Mouse (Mus musculus) heart, embryonic 11.5 days (tissue): ENCODE measurements around the gene Sorcs2. TPM values are rescaled to one million over a fixed set of nuclear protein-coding genes. Genes with fewer than 3 reads are reported as not detected.
"Not testable (repeated sequence)": the region's sequence is repeated elsewhere in the genome, so short reads cannot be mapped to it uniquely, and the experiment has no call there.

Experiments used
- ATAC-seq: fragments of 200-750 bp; cut with Nextera tagmentation; replicated peaks from 2 replicates; pipeline ENCODE4 v1.8.0; 2017; ENCODE audit warnings: moderate library complexity; ENCODE audit not compliant: insufficient number of reproducible peaks, low FRiP score, low TSS enrichment
- H3K27ac ChIP-seq: fragments of 300-500 bp; sonication (generic); 2 replicates; pipeline ENCODE4 v1.5.1; 2014; ENCODE audit warnings: mild to moderate bottlenecking, low read depth, low read length
- H3K27me3 ChIP-seq: fragments of 300-500 bp; sonication (generic); 2 replicates; pipeline ENCODE4 v1.6.1; 2014; ENCODE audit warnings: mild to moderate bottlenecking, low read length, mixed read lengths; ENCODE audit not compliant: control insufficient read depth, insufficient read depth
- H3K36me3 ChIP-seq: fragments of 300-500 bp; sonication (generic); 2 replicates; pipeline ENCODE4 v1.6.1; 2014; ENCODE audit warnings: mild to moderate bottlenecking, low read length, moderate library complexity, mixed read lengths; ENCODE audit not compliant: control insufficient read depth, insufficient read depth
- H3K4me1 ChIP-seq: fragments of 300-500 bp; sonication (generic); 2 replicates; pipeline ENCODE4 v1.6.1; 2014; ENCODE audit warnings: low read length; ENCODE audit not compliant: control insufficient read depth, insufficient read depth
- H3K4me2 ChIP-seq: fragments of 300-500 bp; sonication (generic); 2 replicates; pipeline ENCODE4 v1.6.1; 2014; ENCODE audit warnings: mild to moderate bottlenecking, moderate library complexity
- H3K4me3 ChIP-seq: fragments of 300-500 bp; sonication (generic); 2 replicates; pipeline ENCODE4 v1.5.1; 2014; ENCODE audit warnings: low read depth, low read length
- H3K9ac ChIP-seq: fragments of 300-500 bp; sonication (generic); 2 replicates; pipeline ENCODE4 v1.6.1; 2014; ENCODE audit warnings: mild to moderate bottlenecking, low read depth, low read length, moderate library complexity
- H3K9me3 ChIP-seq: fragments of 300-500 bp; sonication (generic); replicated peaks from 2 replicates; pipeline ENCODE4 v1.6.1; 2016; ENCODE audit warnings: low read length; ENCODE audit not compliant: control insufficient read depth
- WGBS: fragments of 180-500 bp; shearing (Covaris S2); extraction: QIAGEN DNeasy Blood & Tissue Kit; methylation state at CpG from one replicate; pipeline ENCODE4 v1.1.7; 2014; ENCODE audit not compliant: insufficient replicate concordance; 5-methylcytosine and 5-hydroxymethylcytosine counted together
- polyA plus RNA-seq: library from polyadenylated mRNA; unstranded; fragments of >200 nt; fragmentation: Nextera tagmentation; extraction: Ambion mirVana; gene quantifications from 2 replicates; pipeline ENCODE4 v1.2.1, GENCODE M21; 2014

Sorcs2 gene
- polyA plus RNA-seq, 1 experiment from 2014 or later, result 7.3 TPM

DNA sequence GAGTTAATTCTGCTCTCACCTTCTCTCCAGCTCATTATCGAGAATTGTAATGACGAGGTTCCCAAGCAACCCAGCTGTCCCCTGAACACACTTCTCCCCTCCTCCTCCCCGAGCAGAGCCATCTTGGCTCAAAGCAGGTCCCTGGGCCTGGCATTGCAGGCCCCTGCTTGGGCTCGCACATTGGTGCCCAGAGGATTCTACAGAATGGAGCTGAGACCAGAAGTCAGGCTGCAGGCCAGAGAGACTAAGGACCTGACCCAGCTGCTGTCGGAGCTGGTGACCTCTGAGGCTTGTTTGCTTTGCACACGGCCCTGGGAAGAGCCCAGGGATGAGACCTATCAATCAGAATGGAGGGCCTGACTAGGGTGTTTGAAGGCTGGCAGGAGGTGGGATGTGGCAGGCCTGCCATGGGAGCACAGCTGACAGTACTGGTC, 138.2 kb downstream of the Sorcs2 start:
- WGBS, result 51% methylated on average over 6 of the region's 6 CpGs
- Histone ChIP-seq H3K4me3 (no peak overlapping the region), H3K4me2 (no peak overlapping the region), H3K4me1 (no peaks in the 10 kb centered on the region), H3K9me3 (no peaks in the 10 kb centered on the region), H3K27ac (no peak overlapping the region), H3K27me3 (no peaks in the 10 kb centered on the region), H3K9ac (no peak overlapping the region), H3K36me3 (no peaks in the 10 kb centered on the region)
- ATAC-seq, result no peak

DNA sequence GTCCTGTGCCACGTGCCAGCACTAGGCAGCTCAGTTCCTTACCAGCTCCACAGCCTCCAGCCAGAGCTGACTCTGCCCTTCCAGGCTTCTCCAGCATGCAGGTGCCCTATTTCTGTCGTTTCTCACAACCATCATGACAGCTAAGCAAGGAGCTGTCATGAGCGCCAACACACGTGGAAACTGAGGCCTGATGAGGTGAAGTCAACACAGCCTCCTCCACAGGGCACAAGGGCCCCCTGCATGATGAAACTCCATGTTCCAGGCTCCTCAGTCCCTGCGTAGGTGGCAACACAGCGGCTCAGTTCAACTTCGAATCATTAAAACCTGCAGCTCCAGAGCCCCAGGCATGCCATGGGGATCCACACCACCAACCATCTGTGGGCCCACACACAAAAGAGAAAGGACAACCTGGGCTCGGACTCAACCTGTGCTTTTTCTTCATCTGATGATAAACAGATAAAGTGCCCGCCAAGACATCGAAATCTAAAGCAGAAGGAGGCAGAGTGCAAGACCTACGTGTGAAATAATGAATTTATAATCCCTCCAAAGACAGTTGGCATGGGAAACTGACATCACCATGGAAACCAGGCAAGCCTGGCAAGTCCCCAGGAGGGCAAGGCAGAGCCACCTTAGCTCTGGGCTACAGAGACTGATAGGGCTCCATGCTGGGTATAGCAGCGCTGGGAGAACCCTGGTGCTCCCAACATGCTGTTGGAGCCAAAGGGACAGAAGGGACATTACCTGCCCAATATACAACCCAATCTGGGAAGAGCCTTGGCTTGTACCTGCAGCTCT, 139.4 kb downstream of the Sorcs2 start:
- Histone ChIP-seq H3K9me3 (no peaks in the 10 kb centered on the region), H3K9ac (no peak overlapping the region), H3K27me3 (no peaks in the 10 kb centered on the region), H3K4me1 (no peaks in the 10 kb centered on the region), H3K27ac (no peak overlapping the region), H3K36me3 (no peaks in the 10 kb centered on the region), H3K4me3 (no peak overlapping the region), H3K4me2 (no peak overlapping the region)
- no peak for ATAC-seq
- 82% methylated on average over 12 of the region's 12 CpGs for WGBS

DNA sequence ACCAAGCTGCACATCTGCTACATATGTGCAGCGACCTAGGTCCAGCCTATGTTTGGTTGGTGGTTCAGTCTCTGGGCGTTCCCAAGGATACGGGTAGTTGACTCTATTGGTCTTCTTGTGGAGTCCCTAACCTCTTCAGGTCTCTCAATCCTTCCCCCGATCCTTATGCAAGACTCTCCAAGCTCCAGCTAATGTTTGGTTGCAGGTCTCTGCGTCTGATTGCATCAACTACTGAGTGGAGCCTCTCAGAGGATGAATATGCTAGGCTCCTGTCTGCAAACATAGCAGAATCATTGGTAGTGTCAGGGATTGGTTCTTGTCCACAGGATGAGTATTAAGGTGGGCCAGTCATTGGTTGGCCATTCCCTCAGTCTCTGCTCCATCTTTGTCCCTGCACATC, 140.9 kb downstream of the Sorcs2 start:
- WGBS, result 79% methylated on average over 5 of the region's 5 CpGs
- Histone ChIP-seq H3K4me3 (no peak overlapping the region), H3K4me2 (no peak overlapping the region), H3K9ac (no peak overlapping the region), H3K27ac (no peak overlapping the region), H3K4me1 (no peaks in the 10 kb centered on the region), H3K27me3 (no peaks in the 10 kb centered on the region), H3K9me3 (no peaks in the 10 kb centered on the region), H3K36me3 (no peaks in the 10 kb centered on the region)
- no peak for ATAC-seq

DNA sequence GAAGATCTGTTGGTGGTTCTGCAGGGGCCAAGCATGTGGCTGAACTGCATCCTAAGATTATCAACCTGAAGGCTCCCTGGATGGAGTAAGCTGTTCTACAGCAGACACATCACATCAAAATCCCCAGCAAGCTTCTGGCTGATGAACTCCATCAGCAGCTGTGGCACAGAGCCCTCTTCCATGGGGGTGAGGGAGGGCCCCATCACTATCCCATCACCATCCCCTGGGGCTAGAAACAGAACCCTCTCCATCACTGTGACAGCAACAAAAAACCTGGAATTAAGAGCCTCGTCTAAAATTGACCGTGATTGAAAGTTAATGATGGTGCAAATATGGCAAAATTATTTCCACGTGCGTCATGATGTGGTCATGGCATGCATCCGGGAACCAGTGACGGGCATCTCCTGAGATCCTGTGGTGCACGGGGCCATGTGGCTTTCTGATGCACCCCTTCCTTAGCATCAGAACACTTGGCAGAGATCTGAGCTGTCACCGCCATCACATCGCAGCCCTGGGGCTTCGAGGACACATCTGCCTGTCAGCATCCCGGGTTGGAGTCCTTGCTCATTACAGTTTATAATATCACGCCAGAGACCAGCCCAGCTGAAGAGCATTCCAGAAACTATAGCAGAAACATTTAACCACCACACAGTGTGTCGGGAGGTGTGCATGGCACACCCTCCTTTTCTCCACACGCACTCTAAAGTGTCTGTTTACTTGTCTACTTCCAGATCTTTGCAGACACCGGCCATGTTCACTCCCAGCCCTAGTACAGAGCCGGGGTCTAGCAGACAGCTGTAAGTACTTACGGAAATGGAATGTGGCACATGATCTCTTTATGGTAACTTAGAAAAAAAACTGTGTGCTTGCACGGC, 143.1 kb downstream of the Sorcs2 start:
- Histone ChIP-seq H3K4me1 (peaks cover 8% of the 10 kb centered on the region; the same call in 1 of the 2 replicates), H3K4me2 (peak overlapping the region; percentile 16; the same call in 1 of the 2 replicates), H3K36me3 (no peaks in the 10 kb centered on the region), H3K27me3 (no peaks in the 10 kb centered on the region), H3K9ac (no peak overlapping the region), H3K4me3 (no peak overlapping the region), H3K27ac (no peak overlapping the region), H3K9me3 (no peaks in the 10 kb centered on the region)
- no peak for ATAC-seq
- 46% methylated on average over 18 of the region's 18 CpGs for whole genome bisulfite sequencing

DNA sequence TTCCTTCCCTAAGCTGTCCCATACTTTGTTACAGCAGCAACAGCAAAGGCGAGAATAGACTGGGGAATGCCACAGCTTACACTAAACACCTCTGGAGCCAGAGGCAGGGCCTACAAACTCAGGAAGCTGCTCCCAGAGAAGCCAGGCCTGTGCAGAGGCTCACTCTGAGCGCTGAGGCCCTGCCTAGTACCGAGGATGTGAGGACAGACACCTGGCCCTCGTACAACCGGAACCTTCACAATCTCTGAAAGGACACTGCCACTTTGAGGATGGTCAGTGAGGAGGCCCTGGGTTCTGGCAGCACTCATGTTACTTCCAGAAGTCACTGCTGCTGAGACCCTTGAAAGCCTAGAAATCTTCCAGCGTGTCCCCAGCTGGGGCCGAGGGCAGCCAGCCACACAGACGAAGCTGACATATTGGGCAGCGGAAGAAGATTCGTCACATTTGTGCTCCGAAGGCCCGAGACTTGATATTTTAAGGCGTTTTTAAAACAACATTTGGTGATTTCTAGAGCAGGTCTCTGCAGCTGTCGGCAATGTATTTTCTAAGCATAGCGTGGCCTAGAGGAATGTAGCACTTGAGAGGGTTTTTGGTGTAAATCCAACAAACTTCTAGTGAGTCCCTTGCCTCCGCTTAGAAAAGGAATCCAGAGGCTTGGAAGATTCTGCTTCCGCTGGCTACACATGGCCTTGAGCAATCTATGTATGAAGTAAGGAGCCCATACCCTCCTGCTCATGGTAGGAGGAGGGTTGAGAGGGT, 145.0 kb downstream of the Sorcs2 start:
- ATAC-seq, result no peak
- no peaks in the 10 kb centered on the region for H3K36me3 ChIP-seq
- 86% methylated on average over 17 of the region's 17 CpGs for WGBS
- H3K27ac ChIP-seq, result no peak overlapping the region
- no peaks in the 10 kb centered on the region for H3K9me3 ChIP-seq
- no peak overlapping the region for H3K4me2 ChIP-seq
- no peak overlapping the region for H3K4me3 ChIP-seq
- no peak overlapping the region for H3K9ac ChIP-seq
- H3K4me1 ChIP-seq, result peaks cover 8% of the 10 kb centered on the region; the same call in 1 of the 2 replicates
- no peaks in the 10 kb centered on the region for H3K27me3 ChIP-seq

DNA sequence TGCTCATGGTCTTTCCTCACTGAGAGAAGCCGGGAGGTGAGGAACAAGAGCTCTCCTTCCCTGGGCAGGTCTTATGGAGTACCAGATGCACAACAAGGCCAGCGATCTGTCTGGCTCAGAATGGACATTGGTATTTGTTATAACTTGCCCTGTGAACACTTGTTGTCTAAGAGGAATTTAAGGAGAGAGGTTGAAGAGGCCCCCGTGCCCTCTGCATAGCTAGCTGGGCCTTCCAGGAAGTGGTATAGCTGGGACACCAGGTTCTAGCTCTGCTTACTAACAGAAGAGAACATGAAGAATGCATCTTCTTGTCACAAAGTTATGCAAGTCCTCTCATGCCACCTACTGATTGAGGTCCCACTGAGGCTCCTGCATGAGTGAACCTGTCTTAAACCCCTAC, 149.9 kb downstream of the Sorcs2 start:
- H3K9ac ChIP-seq, result no peak overlapping the region
- no peaks in the 10 kb centered on the region for H3K36me3 ChIP-seq
- H3K27ac ChIP-seq, result no peak overlapping the region
- ATAC-seq, result no peak
- H3K4me3 ChIP-seq, result no peak overlapping the region
- no peaks in the 10 kb centered on the region for H3K27me3 ChIP-seq
- H3K9me3 ChIP-seq, result no peaks in the 10 kb centered on the region
- peaks cover 8% of the 10 kb centered on the region; the same call in 1 of the 2 replicates for H3K4me1 ChIP-seq
- 75% methylated on average over 3 of the region's 3 CpGs for WGBS
- H3K4me2 ChIP-seq, result no peak overlapping the region

DNA sequence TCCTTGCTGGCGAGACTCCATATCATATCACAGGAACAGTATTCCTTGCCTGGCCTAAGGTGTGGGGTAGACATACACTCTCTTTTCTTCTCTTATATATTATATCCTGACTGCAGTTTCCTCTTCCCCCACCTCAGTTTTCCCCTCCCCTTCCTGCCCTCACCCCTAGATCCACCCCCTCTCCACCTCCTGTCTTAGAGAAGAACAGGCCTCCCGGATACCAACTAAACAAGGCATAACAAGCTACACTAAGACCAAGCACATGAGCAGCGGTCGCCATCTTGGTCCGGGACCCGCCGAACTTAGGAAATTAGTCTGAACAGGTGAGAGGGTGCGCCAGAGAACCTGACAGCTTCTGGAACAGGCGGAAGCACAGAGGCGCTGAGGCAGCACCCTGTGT, 160.4 kb downstream of the Sorcs2 start:
- WGBS, result 87% methylated on average over 7 of the region's 10 CpGs
- H3K9ac ChIP-seq, H3K27me3 ChIP-seq, H3K36me3 ChIP-seq, H3K4me3 ChIP-seq, H3K4me2 ChIP-seq, H3K27ac ChIP-seq, H3K4me1 ChIP-seq, ATAC-seq, H3K9me3 ChIP-seq: not testable (repeated sequence)

DNA sequence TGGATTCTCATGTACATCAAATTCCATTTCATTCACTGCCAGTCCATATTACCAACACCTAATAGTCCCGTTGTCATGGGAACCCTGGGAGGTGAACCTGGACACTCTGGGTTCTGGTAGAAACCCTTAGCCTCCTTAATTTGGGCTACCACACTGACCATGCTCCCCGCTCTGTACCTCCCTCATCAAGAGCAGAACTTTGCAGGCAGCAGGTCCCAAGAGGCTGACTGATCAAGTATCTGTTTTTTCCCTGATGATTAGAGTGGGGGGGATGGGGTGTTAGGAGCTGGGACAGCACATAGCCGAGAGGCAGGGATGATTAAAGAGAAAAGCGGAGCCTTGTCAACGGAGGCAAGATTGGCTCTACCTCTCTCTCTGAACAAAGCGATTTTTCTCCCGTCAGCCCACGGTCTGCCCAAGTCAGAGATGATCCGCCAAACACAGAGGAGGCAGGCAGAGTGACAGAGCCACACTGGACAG, 167.6 kb downstream of the Sorcs2 start:
- Histone ChIP-seq H3K27ac (no peak overlapping the region), H3K9ac (no peak overlapping the region), H3K9me3 (no peaks in the 10 kb centered on the region), H3K36me3 (no peaks in the 10 kb centered on the region), H3K4me1 (no peaks in the 10 kb centered on the region; the same call in 1 of the 2 replicates), H3K27me3 (no peaks in the 10 kb centered on the region), H3K4me3 (no peak overlapping the region), H3K4me2 (no peak overlapping the region)
- 56% methylated on average over 9 of the region's 9 CpGs for WGBS
- no peak for ATAC-seq
